Mouse (Mus musculus) liver, embryonic 14.5 days (tissue): ENCODE results near the gene D630023F18Rik. TPM values are rescaled to one million over a fixed set of nuclear protein-coding genes. Genes with fewer than 3 reads are reported as not detected.

Experiments
- ATAC-seq: fragments of 200-750 bp; cut with Nextera tagmentation; 2 replicates; pipeline ENCODE4 v1.8.0; 2017; ENCODE audit warnings: moderate number of reproducible peaks, mild to moderate bottlenecking, moderate library complexity; ENCODE audit not compliant: insufficient read depth
- DNase-seq, 3 experiments: peaks; one replicate each; pipeline ENCODE4 v3.0.0-alpha.2; 2012 to 2013; ENCODE audit warnings: low read depth in 3 of 3, low spot score in 3 of 3
- H3K27ac ChIP-seq: fragments of 300-500 bp; sonication (generic); 2 replicates; pipeline ENCODE4 v1.5.1; 2014; ENCODE audit warnings: moderate library complexity, mild to moderate bottlenecking, control low read depth, inconsistent platforms
- H3K27me3 ChIP-seq: fragments of 300-500 bp; sonication (generic); 2 replicates; pipeline ENCODE4 v1.6.1; 2014; ENCODE audit warnings: mild to moderate bottlenecking, low read length, moderate library complexity; ENCODE audit not compliant: control insufficient read depth, insufficient read depth
- H3K36me3 ChIP-seq: fragments of 300-500 bp; sonication (generic); replicated peaks from 2 replicates; pipeline ENCODE4 v1.6.1; 2014; ENCODE audit warnings: low read depth; ENCODE audit not compliant: control insufficient read depth, insufficient read depth
- H3K4me1 ChIP-seq, 2 experiments: fragments of 200-500 bp in 1 of 2; fragments of 300-500 bp in 1 of 2; sonication (generic) in 1 of 2; replicated peaks; 2 replicates each; pipeline ENCODE4 v1.6.1; 2012 to 2014; ENCODE audit warnings: antibody characterized with exemption in 1 of 2, inconsistent platforms in 1 of 2, low read length in 1 of 2; ENCODE audit not compliant: control insufficient read depth in 2 of 2, insufficient read depth in 2 of 2
- H3K4me2 ChIP-seq: fragments of 300-500 bp; sonication (generic); 2 replicates; pipeline ENCODE4 v1.6.1; 2014; ENCODE audit warnings: low read depth, mild to moderate bottlenecking, control low read depth, moderate library complexity
- H3K4me3 ChIP-seq, 2 experiments: fragments of 200-500 bp in 1 of 2; fragments of 300-500 bp in 1 of 2; sonication (generic) in 1 of 2; 2 replicates each; pipeline ENCODE4 v1.5.1; 2012 to 2014; ENCODE audit warnings: low read depth in 2 of 2, low read length in 2 of 2, mild to moderate bottlenecking in 2 of 2, control low read depth in 1 of 2, inconsistent platforms in 1 of 2, moderate library complexity in 1 of 2; ENCODE audit not compliant: insufficient read depth in 1 of 2
- H3K9ac ChIP-seq: fragments of 300-500 bp; sonication (generic); replicated peaks from 2 replicates; pipeline ENCODE4 v1.6.1; 2014; ENCODE audit warnings: mild to moderate bottlenecking, control low read depth, moderate library complexity
- H3K9me3 ChIP-seq: fragments of 300-500 bp; sonication (generic); 2 replicates; pipeline ENCODE4 v1.6.1; 2016; ENCODE audit warnings: low read length, mixed read lengths; ENCODE audit not compliant: control insufficient read depth
- CTCF ChIP-seq: IDR thresholded peaks from 2 replicates; pipeline ENCODE4 v1.5.1; 2016; ENCODE audit warnings: antibody characterized with exemption, low read depth, control low read depth
- EP300 ChIP-seq: IDR thresholded peaks from 2 replicates; pipeline ENCODE4 v1.6.1; 2016; ENCODE audit warnings: antibody characterized with exemption, low read depth
- WGBS: fragments of 180-500 bp; shearing (Covaris S2); extraction: QIAGEN DNeasy Blood & Tissue Kit; methylation state at CpG from one replicate; pipeline ENCODE4 v1.1.7; 2014; ENCODE audit not compliant: insufficient replicate concordance; 5-methylcytosine and 5-hydroxymethylcytosine counted together
- polyA plus RNA-seq, 2 experiments: library from polyadenylated mRNA; depleted of rRNA in 1 of 2; stranded (reverse) in 1 of 2; unstranded in 1 of 2; fragments of >200 nt; fragmentation: Nextera tagmentation in 1 of 2; extraction: Ambion mirVana in 1 of 2; gene quantifications; 2 replicates each; pipeline versions ENCODE4 v1.2.1 to v1.2.3; 2012 to 2014

The D630023F18Rik gene
- polyA plus RNA-seq, 2 experiments = 0.13 to 0.18 TPM

GRCm38 (mm10) chr1:65146601-65147000, 23.6 kb upstream of the D630023F18Rik start:
- DNase-seq = no peak
- no peaks in the 10 kb centered on the region for H3K4me1 ChIP-seq
- H3K36me3 ChIP-seq = no peaks in the 10 kb centered on the region
- no peaks in the 10 kb centered on the region for H3K9me3 ChIP-seq
- TF ChIP-seq CTCF = no peak
- H3K4me3 ChIP-seq = no peak overlapping the region
- H3K27ac ChIP-seq = no peak overlapping the region
- no peak overlapping the region for H3K9ac ChIP-seq
- H3K27me3 ChIP-seq = no peaks in the 10 kb centered on the region
- H3K4me2 ChIP-seq = no peak overlapping the region
- WGBS = 12% methylated on average over 2 of the region's 2 CpGs
- no peak for ATAC-seq

- Histone ChIP-seq H3K27ac (no peak overlapping the region), H3K9ac (no peak overlapping the region), H3K9me3 (no peaks in the 10 kb centered on the region), H3K4me1 (no peaks in the 10 kb centered on the region), H3K36me3 (no peaks in the 10 kb centered on the region), H3K27me3 (no peaks in the 10 kb centered on the region), H3K4me2 (no peak overlapping the region), H3K4me3 (no peak overlapping the region)
- ATAC-seq (no peak), DNase-seq (no peak)
- 67% methylated on average over 2 of the region's 2 CpGs for WGBS
- TF ChIP-seq CTCF = no peak
- TF ChIP-seq EP300 = no peak
These were observed 21.8 kb upstream of the D630023F18Rik start for GRCm38 (mm10) chr1:65144783-65145182.

- H3K4me1 ChIP-seq = no peaks in the 10 kb centered on the region
- no peaks in the 10 kb centered on the region for H3K27me3 ChIP-seq
- H3K27ac ChIP-seq = no peak overlapping the region
- ATAC-seq (no peak), DNase-seq (no peak)
- H3K4me2 ChIP-seq = no peak overlapping the region
- H3K36me3 ChIP-seq = no peaks in the 10 kb centered on the region
- H3K9me3 ChIP-seq = no peaks in the 10 kb centered on the region
- H3K4me3 ChIP-seq = no peak overlapping the region
- 65% methylated on average over 6 of the region's 6 CpGs for WGBS
- no peak overlapping the region for H3K9ac ChIP-seq
- TF ChIP-seq EP300 = no peak
- no peak for TF ChIP-seq CTCF
These were observed 14.5 kb upstream of the D630023F18Rik start for GRCm38 (mm10) chr1:65137560-65137959.

- DNase-seq = no peak
- ATAC-seq = no peak
- Histone ChIP-seq H3K9me3 (no peaks in the 10 kb centered on the region), H3K4me2 (no peak overlapping the region), H3K27me3 (no peaks in the 10 kb centered on the region), H3K36me3 (no peaks in the 10 kb centered on the region), H3K4me3 (no peak overlapping the region), H3K27ac (no peak overlapping the region), H3K9ac (no peak overlapping the region), H3K4me1 (no peaks in the 10 kb centered on the region)
- WGBS = 54% methylated on average over 1 of the region's 1 CpGs
- TF ChIP-seq EP300 = no peak
- TF ChIP-seq CTCF = no peak
These were observed 9.8 kb upstream of the D630023F18Rik start for GRCm38 (mm10) chr1:65132833-65133232.

- Histone ChIP-seq H3K27me3 (no peaks in the 10 kb centered on the region), H3K4me3 (no peak overlapping the region), H3K9me3 (no peaks in the 10 kb centered on the region), H3K4me1 (no peaks in the 10 kb centered on the region), H3K27ac (no peak overlapping the region), H3K36me3 (no peaks in the 10 kb centered on the region), H3K4me2 (no peak overlapping the region), H3K9ac (no peak overlapping the region)
- DNase-seq = no peak
- TF ChIP-seq CTCF (no peak), EP300 (no peak)
- no peak for ATAC-seq
- 66% methylated on average over 1 of the region's 1 CpGs for WGBS
These were observed 8.7 kb upstream of the D630023F18Rik start for GRCm38 (mm10) chr1:65131671-65132070.
